Mouse (Mus musculus) megakaryocyte, embryonic 14.5 days (primary cell): ENCODE data around the gene Edn1.

Source experiments
- FLI1 ChIP-seq: IDR thresholded peaks from 2 replicates; pipeline ENCODE4 v1.6.1; 2012; ENCODE audit warnings: low read length, inconsistent platforms, mixed read lengths
- GATA1 ChIP-seq: IDR thresholded peaks from 3 replicates; pipeline ENCODE4 v1.6.1; 2012; ENCODE audit warnings: mixed read lengths, low read length, inconsistent platforms, borderline replicate concordance

- no peak for TF ChIP-seq FLI1
- no peak for TF ChIP-seq GATA1
These were observed 50.4 kb downstream of the Edn1 start for GRCm38 (mm10) chr13:42351675-42352074.
